Mouse (Mus musculus): Measurements from ENCODE around the gene Apom. TPM values are rescaled to one million over a fixed set of nuclear protein-coding genes. Genes with fewer than 3 reads are reported as not detected.

The Apom gene
- polyA plus RNA-seq, 1 experiment from 2014 or later = 1.4 TPM

- peak overlapping the region; percentile 88 for H3K4me2 ChIP-seq (ENCODE audit: low read depth, low read length)
These were observed 30.3 kb upstream of the Apom start for GRCm38 (mm10) chr17:35162121-35162520.

GRCm38 (mm10) chr17:35161421-35161820 is 29.6 kb upstream of the Apom start:
- peaks cover 53% of the 10 kb centered on the region for H3K36me3 ChIP-seq (ENCODE audit: control insufficient read depth, insufficient read depth, low read length)
- no peak overlapping the region for H3K9ac ChIP-seq (ENCODE audit: low read length)
- 78% methylated on average over 11 of the region's 11 CpGs for WGBS

More at GRCm38 (mm10) chr17:35162121-35162520, 30.3 kb upstream of the Apom start:
- Histone ChIP-seq H3K9me3 (ENCODE audit: control insufficient read depth, low read length) (no peaks in the 10 kb centered on the region), H3K27me3 (ENCODE audit: control insufficient read depth, insufficient read depth, low read depth, low read length) (no peaks in the 10 kb centered on the region), H3K4me1 (replicated peaks; ENCODE audit: control insufficient read depth, insufficient read depth, low read length) (peaks cover 19% of the 10 kb centered on the region), H3K4me3 (ENCODE audit: low read length) (peak overlapping the region; percentile 97; the same call in 1 of the 2 replicates), H3K9ac (ENCODE audit: low read length) (peak overlapping the region; percentile 100), H3K36me3 (ENCODE audit: control insufficient read depth, insufficient read depth, low read length) (peaks cover 46% of the 10 kb centered on the region), H3K27ac (ENCODE audit: low read length) (no peak overlapping the region)
- WGBS = 57% methylated on average over 14 of the region's 14 CpGs
- ATAC-seq (ENCODE audit: low read depth) = no peak

GRCm38 (mm10) chr17:35159638-35160037 is 27.8 kb upstream of the Apom start:
- Histone ChIP-seq H3K4me2 (ENCODE audit: low read depth, low read length) (no peak overlapping the region), H3K27me3 (ENCODE audit: control insufficient read depth, insufficient read depth, low read depth, low read length) (no peaks in the 10 kb centered on the region), H3K27ac (ENCODE audit: low read length) (no peak overlapping the region), H3K9me3 (ENCODE audit: control insufficient read depth, low read length) (no peaks in the 10 kb centered on the region), H3K4me3 (ENCODE audit: low read length) (no peak overlapping the region), H3K9ac (ENCODE audit: low read length) (no peak overlapping the region), H3K4me1 (replicated peaks; ENCODE audit: control insufficient read depth, insufficient read depth, low read length) (peaks cover 11% of the 10 kb centered on the region), H3K36me3 (ENCODE audit: control insufficient read depth, insufficient read depth, low read length) (peaks cover 71% of the 10 kb centered on the region)
- no peak for ATAC-seq (ENCODE audit: low read depth)
- WGBS = 77% methylated on average over 7 of the region's 7 CpGs

More at GRCm38 (mm10) chr17:35161421-35161820, 29.6 kb upstream of the Apom start:
- no peak for ATAC-seq (ENCODE audit: low read depth)
- Histone ChIP-seq H3K4me3 (ENCODE audit: low read length) (no peak overlapping the region), H3K4me1 (replicated peaks; ENCODE audit: control insufficient read depth, insufficient read depth, low read length) (peaks cover 19% of the 10 kb centered on the region), H3K4me2 (ENCODE audit: low read depth, low read length) (no peak overlapping the region), H3K27me3 (ENCODE audit: control insufficient read depth, insufficient read depth, low read depth, low read length) (no peaks in the 10 kb centered on the region), H3K9me3 (ENCODE audit: control insufficient read depth, low read length) (no peaks in the 10 kb centered on the region), H3K27ac (ENCODE audit: low read length) (no peak overlapping the region)

GRCm38 (mm10) chr17:35158850-35159593 is 27.2 kb upstream of the Apom start:
- Histone ChIP-seq H3K4me1 (replicated peaks; ENCODE audit: control insufficient read depth, insufficient read depth, low read length) (peaks cover 11% of the 10 kb centered on the region), H3K9me3 (ENCODE audit: control insufficient read depth, low read length) (no peaks in the 10 kb centered on the region), H3K9ac (ENCODE audit: low read length) (no peak overlapping the region), H3K36me3 (ENCODE audit: control insufficient read depth, insufficient read depth, low read length) (peaks cover 77% of the 10 kb centered on the region), H3K27me3 (ENCODE audit: control insufficient read depth, insufficient read depth, low read depth, low read length) (no peaks in the 10 kb centered on the region), H3K4me2 (ENCODE audit: low read depth, low read length) (no peak overlapping the region), H3K27ac (ENCODE audit: low read length) (no peak overlapping the region), H3K4me3 (ENCODE audit: low read length) (no peak overlapping the region)
- ATAC-seq (ENCODE audit: low read depth) = no peak
- 90% methylated on average over 16 of the region's 16 CpGs for WGBS

- ATAC-seq (ENCODE audit: low read depth) = no peak
- Histone ChIP-seq H3K9ac (ENCODE audit: low read length) (no peak overlapping the region), H3K27me3 (ENCODE audit: control insufficient read depth, insufficient read depth, low read depth, low read length) (no peaks in the 10 kb centered on the region), H3K4me2 (ENCODE audit: low read depth, low read length) (no peak overlapping the region), H3K36me3 (ENCODE audit: control insufficient read depth, insufficient read depth, low read length) (peaks cover 90% of the 10 kb centered on the region), H3K9me3 (ENCODE audit: control insufficient read depth, low read length) (no peaks in the 10 kb centered on the region), H3K4me1 (replicated peaks; ENCODE audit: control insufficient read depth, insufficient read depth, low read length) (peaks cover 7% of the 10 kb centered on the region), H3K4me3 (ENCODE audit: low read length) (no peak overlapping the region), H3K27ac (ENCODE audit: low read length) (no peak overlapping the region)
- WGBS = 86% methylated on average over 8 of the region's 8 CpGs
These were observed 25.9 kb upstream of the Apom start for GRCm38 (mm10) chr17:35157661-35158175.

GRCm38 (mm10) chr17:35157254-35157653 is 25.4 kb upstream of the Apom start:
- Histone ChIP-seq H3K4me2 (ENCODE audit: low read depth, low read length) (no peak overlapping the region), H3K27ac (ENCODE audit: low read length) (no peak overlapping the region), H3K4me1 (replicated peaks; ENCODE audit: control insufficient read depth, insufficient read depth, low read length) (peaks cover 3% of the 10 kb centered on the region), H3K9ac (ENCODE audit: low read length) (no peak overlapping the region), H3K4me3 (ENCODE audit: low read length) (no peak overlapping the region), H3K27me3 (ENCODE audit: control insufficient read depth, insufficient read depth, low read depth, low read length) (no peaks in the 10 kb centered on the region), H3K9me3 (ENCODE audit: control insufficient read depth, low read length) (no peaks in the 10 kb centered on the region), H3K36me3 (ENCODE audit: control insufficient read depth, insufficient read depth, low read length) (peaks cover 95% of the 10 kb centered on the region)
- 88% methylated on average over 8 of the region's 8 CpGs for WGBS
- no peak for ATAC-seq (ENCODE audit: low read depth)

- peaks cover 97% of the 10 kb centered on the region for H3K36me3 ChIP-seq (ENCODE audit: control insufficient read depth, insufficient read depth, low read length)
- H3K27me3 ChIP-seq (ENCODE audit: control insufficient read depth, insufficient read depth, low read depth, low read length) = no peaks in the 10 kb centered on the region
- H3K4me1 ChIP-seq (replicated peaks; ENCODE audit: control insufficient read depth, insufficient read depth, low read length) = no peaks in the 10 kb centered on the region
- no peaks in the 10 kb centered on the region for H3K9me3 ChIP-seq (ENCODE audit: control insufficient read depth, low read length)
- no peak overlapping the region for H3K27ac ChIP-seq (ENCODE audit: low read length)
- no peak overlapping the region for H3K9ac ChIP-seq (ENCODE audit: low read length)
- no peak overlapping the region for H3K4me2 ChIP-seq (ENCODE audit: low read depth, low read length)
- no peak overlapping the region for H3K4me3 ChIP-seq (ENCODE audit: low read length)
- 89% methylated on average over 33 of the region's 33 CpGs for WGBS
- no peak for ATAC-seq (ENCODE audit: low read depth)
These were observed 24.8 kb upstream of the Apom start for GRCm38 (mm10) chr17:35156461-35157200.

GRCm38 (mm10) chr17:35155451-35155850 is 23.6 kb upstream of the Apom start:
- ATAC-seq (ENCODE audit: low read depth) = no peak
- H3K4me3 ChIP-seq (ENCODE audit: low read length) = no peak overlapping the region

GRCm38 (mm10) chr17:35154616-35155015 is 22.8 kb upstream of the Apom start:
- Histone ChIP-seq H3K4me2 (ENCODE audit: low read depth, low read length) (no peak overlapping the region), H3K4me3 (ENCODE audit: low read length) (no peak overlapping the region), H3K9ac (ENCODE audit: low read length) (no peak overlapping the region), H3K27ac (ENCODE audit: low read length) (no peak overlapping the region), H3K27me3 (ENCODE audit: control insufficient read depth, insufficient read depth, low read depth, low read length) (no peaks in the 10 kb centered on the region), H3K9me3 (ENCODE audit: control insufficient read depth, low read length) (no peaks in the 10 kb centered on the region), H3K36me3 (ENCODE audit: control insufficient read depth, insufficient read depth, low read length) (peaks cover 95% of the 10 kb centered on the region), H3K4me1 (replicated peaks; ENCODE audit: control insufficient read depth, insufficient read depth, low read length) (no peaks in the 10 kb centered on the region)
- ATAC-seq (ENCODE audit: low read depth) = no peak
- WGBS = 79% methylated on average over 7 of the region's 7 CpGs

More at GRCm38 (mm10) chr17:35155451-35155850, 23.6 kb upstream of the Apom start:
- no peak overlapping the region for H3K4me2 ChIP-seq (ENCODE audit: low read depth, low read length)
- H3K36me3 ChIP-seq (ENCODE audit: control insufficient read depth, insufficient read depth, low read length) = peaks cover 95% of the 10 kb centered on the region
- WGBS = 89% methylated on average over 12 of the region's 12 CpGs
- no peaks in the 10 kb centered on the region for H3K4me1 ChIP-seq (replicated peaks; ENCODE audit: control insufficient read depth, insufficient read depth, low read length)
- H3K9ac ChIP-seq (ENCODE audit: low read length) = no peak overlapping the region
- H3K9me3 ChIP-seq (ENCODE audit: control insufficient read depth, low read length) = no peaks in the 10 kb centered on the region
- no peaks in the 10 kb centered on the region for H3K27me3 ChIP-seq (ENCODE audit: control insufficient read depth, insufficient read depth, low read depth, low read length)
- no peak overlapping the region for H3K27ac ChIP-seq (ENCODE audit: low read length)

All from lung, embryonic 16.5 days (tissue).